Mouse (Mus musculus) adrenal gland, postnatal 36 days (tissue): ENCODE results near the gene Nudt3. TPM values are rescaled to one million over a fixed set of nuclear protein-coding genes. Genes with fewer than 3 reads are reported as not detected.

Experiments used
- DNase-seq, 2 experiments: peaks; one replicate each; pipeline ENCODE4 v3.0.0; 2021; ENCODE audit warnings: mixed read lengths in 1 of 2
- total RNA-seq, 2 experiments: library from RNA; stranded (reverse); gene quantifications; 2 replicates each; pipeline ENCODE4 v1.2.3; 2021

Gene Nudt3
- total RNA-seq, 2 experiments from 2014 or later, result 191 to 211 TPM

DNA sequence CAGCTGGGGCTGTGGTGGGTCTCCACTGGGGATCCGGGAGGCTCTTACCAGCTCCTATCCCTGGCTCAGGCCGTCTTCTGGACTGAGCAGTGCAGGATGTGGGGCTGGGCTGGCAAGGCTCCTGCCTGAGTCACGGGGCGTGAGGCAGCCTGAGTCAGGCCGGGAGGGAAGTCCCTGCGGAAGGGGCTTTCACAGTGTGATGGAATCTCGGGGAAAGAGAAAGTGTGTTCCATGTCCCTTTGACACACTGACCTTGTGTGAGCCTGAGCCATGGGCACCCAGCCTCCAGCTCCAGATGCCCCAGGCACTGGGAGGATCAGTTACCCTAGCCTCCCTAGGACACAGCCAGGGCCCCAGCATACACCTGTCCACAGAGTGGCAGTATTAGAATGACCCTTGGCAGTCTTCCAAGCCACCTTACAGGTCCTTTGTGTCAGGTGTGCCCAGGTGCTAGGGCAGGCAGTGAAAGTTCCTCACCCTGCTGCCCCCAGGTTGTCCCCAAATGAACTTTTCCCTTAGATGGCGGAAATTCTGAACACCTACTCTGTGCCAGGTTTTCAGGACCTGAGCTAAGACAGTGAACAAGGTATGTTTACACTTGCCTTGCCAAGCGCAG, 75.9 kb downstream of the Nudt3 start:
- peak; percentile 90 to 91 for DNase-seq

DNA sequence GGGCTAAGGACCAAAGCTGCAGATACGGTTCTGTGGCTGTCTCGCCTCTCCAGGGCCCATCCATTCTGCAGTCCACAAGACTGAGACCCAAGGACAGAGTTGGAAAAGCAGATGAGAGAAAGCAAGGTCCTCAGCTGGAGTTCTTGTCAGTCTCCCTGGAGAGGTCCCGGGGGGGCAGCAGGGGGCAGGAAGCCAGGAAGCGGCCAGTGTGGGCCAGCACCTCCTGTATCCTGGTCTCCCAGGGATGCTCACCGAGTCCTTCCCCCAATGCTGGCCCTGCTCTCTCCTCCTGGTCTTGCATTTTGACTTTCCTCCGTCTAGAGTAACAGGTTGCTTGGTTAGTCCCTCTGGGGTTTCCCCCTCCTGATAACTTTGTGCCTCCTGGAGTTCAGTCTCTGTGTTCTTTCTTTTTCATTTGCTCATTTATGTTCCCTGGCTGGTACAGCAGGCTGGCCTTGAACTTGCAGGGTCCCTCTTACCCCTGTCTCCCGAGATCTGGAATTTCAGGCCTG, 76.7 kb downstream of the Nudt3 start:
- no peak for DNase-seq

DNA sequence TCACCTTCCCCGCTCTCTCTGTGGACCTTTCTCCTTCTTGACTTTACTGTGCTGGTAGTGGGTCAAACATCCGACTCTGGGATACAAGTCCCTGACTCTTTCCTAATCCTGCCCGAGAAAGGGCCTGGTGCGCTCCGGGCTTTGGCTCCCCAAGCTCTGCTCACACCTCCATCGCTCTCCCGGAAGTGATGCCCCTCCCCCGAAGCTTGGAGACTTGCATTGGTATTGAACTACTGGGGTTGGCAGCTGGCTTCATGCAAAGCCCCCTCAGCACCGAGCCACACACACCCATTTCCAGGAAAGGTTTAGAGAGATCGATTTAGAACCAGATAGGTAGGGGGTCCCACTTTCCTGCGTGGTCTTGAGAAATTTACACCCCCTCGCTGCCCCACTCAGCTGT, 77.3 kb downstream of the Nudt3 start:
- DNase-seq, result no peak

DNA sequence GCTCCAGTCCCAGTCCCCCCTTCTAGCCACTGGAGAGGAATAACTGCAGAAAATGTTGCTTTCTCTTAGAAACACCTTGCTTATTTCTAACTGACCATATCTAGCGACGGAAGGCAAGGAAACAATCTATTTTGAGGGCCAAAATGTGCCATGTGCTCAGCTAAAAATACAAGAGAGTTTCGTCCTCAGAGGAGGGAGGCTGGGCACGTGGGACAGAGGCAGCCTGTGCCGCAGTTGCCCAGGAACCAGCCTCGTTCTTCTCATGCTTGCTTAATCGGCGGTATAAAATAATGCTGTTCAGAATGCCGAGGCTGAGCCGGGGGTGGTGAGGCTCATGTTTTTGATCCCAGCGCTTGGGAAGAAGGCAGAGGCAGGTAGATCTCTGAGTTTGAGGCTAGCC, 78.7 kb downstream of the Nudt3 start:
- DNase-seq, result no peak

DNA sequence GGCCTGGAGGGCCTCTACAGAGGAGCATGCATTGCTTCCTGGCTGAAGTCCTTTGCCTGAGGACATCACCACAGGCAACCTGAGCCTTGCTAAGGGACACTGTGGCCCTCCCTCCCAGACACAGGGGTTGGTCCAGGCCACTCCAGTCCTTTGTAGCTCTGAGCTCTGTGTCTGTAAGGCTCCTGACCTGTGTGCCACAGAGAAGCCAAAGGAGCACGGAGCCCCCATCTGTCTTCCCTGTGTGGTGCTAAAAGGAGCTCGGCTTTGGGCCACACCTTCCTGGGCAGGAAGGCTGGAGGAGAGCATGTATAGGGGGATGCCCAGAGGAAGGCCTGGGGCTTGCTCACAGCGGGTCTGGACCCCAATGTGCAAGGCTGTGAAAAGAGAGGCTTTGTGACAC, 81.3 kb downstream of the Nudt3 start:
- no peak for DNase-seq

DNA sequence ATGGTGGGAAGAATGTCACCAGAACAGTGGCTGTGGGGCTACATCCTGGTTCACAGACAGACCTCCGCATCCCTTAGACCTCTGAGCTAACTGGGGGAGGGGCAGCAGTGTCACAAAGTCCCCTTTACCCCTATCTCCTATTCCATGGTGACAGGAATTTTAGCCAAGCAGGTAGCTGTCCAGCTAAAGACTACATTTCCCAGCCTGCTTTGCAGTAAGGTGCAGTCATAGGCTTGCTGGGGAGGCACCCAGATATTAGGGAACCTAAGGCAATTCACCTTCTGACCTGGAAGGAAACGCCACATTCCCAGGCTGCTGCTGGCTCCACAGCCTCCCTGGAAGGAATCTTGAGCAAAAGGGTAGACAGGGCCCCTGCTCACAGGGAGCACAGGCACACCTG, 82.0 kb downstream of the Nudt3 start:
- DNase-seq, result no peak

DNA sequence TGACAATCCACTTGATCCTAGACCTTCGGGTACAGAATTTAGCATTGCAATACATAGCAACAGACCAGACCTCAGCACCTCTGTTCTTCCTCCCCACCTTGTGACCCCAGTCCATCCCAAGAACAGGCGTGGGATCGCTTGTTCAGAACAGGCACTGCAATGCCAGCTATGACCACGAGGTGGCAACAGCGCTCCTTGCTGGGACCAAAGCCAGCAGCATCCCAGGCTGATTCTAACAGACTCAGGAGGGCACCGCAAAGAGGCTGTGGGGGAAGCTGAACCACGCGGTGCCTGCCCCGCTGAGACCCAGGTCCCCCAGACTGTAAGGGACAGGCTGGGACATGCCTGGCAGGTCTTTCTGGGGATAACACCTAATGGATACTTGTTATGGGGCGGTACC, 88.6 kb downstream of the Nudt3 start:
- peak; percentile 90 to 91 for DNase-seq

DNA sequence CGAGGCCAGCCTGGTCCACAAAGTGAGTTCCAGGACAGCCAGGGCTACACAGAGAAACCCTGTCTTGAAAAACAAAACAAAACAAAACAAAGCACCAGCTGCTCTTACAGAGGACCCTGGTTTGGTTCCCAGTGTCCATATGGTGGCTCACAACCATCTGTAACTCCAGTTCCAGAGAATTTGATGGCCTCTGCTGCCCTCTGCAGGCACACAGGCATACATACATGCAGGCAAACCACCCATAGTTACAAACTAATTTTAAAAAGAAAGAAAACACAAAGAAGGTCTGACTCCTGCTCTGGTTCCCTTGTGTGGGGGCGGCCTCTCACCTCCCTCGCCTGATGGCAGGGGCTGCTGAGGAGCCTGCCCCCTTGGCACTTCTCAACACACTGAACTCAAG, 89.9 kb downstream of the Nudt3 start:
- DNase-seq, result no peak

DNA sequence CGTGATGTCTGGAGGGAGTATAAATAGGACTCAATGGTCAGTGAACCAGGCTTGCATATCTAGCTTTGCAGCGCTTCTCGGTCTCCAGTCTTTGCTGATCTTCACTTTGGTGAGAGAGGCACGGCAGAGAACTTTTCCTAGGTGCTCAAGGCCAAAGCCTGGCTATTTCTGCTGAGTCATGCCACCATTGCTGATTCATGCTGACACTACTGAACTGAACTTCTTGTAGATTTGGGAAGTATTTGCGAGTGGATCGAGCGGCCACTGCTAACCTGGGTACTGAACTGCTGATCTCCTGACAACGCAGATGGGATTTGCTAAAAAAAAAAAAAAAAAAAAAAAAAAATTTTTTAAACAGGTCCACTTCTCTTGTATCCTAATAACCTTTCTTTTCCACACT, 91.2 kb downstream of the Nudt3 start:
- peak; percentile 46 to 59 for DNase-seq

Other genes starting within 250 kb of the Nudt3 start
- 10 to 100 TPM in 1 of 2 experiments, 1 to 10 TPM in 1; 3.4 to 12.2 TPM for gene Grm4, start 102.1 kb downstream of the Nudt3 start, total RNA-seq
- 10 to 100 TPM; 16.1 to 19.4 TPM for gene Hmga1, start 67.0 kb downstream of the Nudt3 start, total RNA-seq
- 10 to 100 TPM; 20.0 to 22.9 TPM for gene AI413582, start 57.7 kb downstream of the Nudt3 start, total RNA-seq
- gene RPS10-NUDT3, start 11.7 kb upstream of the Nudt3 start, total RNA-seq, result not detected
- 1,000 to 10,000 TPM in 1 of 2 experiments, 100 to 1,000 TPM in 1; 945 to 1,005 TPM for gene Rps10, start 13.2 kb upstream of the Nudt3 start, total RNA-seq
- gene Pacsin1, start 32.0 kb upstream of the Nudt3 start, total RNA-seq, result 1 to 10 TPM; 2.5 to 3.5 TPM
- under 1 TPM in 1 of 2 experiments, not detected in 1; 0.16 TPM for gene Spdef, start 105.5 kb upstream of the Nudt3 start, total RNA-seq
- gene D17Wsu92e, start 197.2 kb upstream of the Nudt3 start, total RNA-seq, result 100 to 1,000 TPM; 160 to 185 TPM
- gene Snrpc, start 214.7 kb upstream of the Nudt3 start, total RNA-seq, result 10 to 100 TPM; 84.2 to 85.8 TPM
- 10 to 100 TPM; 26.8 to 33.4 TPM for gene Uhrf1bp1, start 232.9 kb upstream of the Nudt3 start, total RNA-seq